Mouse (Mus musculus): ENCODE data around the gene Pam.
"Not testable (repeated sequence)": the region's sequence is repeated elsewhere in the genome, so short reads cannot be mapped to it uniquely, and the experiment has no call there.

The Pam gene

GRCm38 (mm10) chr1:97969765-97970164 is 125.7 kb downstream of the Pam start:
- no peak for DNase-seq (ENCODE audit: low read depth, low spot score)

DNA sequence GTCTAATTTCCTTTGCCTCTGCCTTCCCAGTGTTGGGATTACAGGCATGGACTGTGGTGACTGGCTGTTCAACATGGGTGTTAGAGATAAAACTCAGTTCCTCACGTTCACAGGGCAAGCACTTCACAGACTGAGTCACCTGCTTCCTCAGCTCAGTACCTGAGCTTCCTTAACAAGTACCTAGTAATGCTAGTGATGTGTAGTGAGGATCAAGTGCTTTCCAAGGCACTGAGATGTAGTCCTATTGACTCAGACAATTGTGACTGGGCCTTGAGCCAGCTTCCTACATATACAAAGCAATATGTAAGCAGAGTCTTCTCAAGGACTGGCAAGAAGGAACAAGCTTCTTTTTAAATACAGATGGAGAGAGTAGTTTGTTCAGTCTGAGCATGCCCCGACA is 131.7 kb downstream of the Pam start:
- DNase-seq (ENCODE audit: low read depth, low spot score): no peak

DNA sequence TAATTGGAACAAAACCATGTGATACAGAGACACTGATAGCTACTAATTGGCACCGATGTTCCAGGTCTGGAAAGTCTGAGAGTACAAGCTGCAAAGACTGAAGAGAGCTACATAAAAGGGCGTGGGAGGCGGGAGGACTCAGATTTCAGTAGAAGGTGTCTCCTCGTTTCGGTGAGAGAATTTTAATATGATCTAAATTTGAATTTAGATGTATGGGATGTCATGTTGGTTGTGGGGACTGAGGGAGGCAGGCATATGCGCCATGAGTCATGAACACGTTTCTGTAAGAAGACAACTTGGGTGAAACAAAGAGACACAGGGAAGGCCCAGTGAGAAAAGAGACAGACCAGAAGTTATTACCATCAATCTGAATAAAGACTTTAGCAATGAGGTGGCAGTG is 133.3 kb downstream of the Pam start:
- DNase-seq (ENCODE audit: low read depth, low spot score): no peak

- DNase-seq (ENCODE audit: low read depth, low spot score): no peak
Observed at GRCm38 (mm10) chr1:97960681-97961080, 134.8 kb downstream of the Pam start.

DNA sequence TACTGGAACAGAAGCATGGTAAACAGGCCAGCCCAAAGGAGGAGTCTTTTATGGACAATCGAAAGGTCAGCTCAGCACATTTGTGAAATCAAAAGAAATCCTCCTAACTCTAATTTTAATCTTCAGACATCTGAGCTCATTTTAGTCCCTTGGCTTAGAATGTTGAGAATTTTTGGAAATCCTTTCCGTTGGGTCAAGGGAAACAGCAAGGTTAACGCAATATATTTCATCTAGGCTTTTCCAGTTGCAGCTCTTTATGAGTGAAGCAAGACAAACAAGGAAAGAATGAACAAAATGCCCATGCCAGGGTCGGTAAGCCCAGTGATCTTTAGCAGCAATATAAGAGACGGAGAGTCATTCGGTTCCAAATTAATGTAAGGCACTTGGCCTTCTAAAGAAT is 135.3 kb downstream of the Pam start:
- no peak for DNase-seq (ENCODE audit: low read depth, low spot score)

GRCm38 (mm10) chr1:97958759-97959158 is 136.7 kb downstream of the Pam start:
- DNase-seq (ENCODE audit: low read depth, low spot score): no peak

DNA sequence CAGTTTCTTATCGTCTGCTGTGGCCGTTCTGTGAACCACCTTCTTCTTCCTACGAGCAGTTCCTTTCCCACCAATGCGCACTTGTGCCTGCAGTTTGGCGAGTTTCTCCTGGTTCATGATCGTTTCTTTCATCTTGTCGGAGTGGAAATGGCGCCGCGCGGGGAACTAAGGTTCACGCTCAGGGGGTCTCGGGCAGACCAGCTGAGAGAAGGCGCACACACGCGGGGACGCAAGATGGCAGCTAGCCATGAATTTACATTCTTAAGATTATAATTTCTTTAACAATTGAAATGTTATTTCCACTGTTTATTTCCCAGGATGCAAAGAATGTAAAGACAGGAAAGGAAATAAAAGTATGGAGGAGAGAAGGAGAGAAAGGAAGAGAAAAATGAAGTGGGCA is 146.2 kb downstream of the Pam start:
- DNase-seq (ENCODE audit: low read depth, low spot score): not testable (repeated sequence)

DNA sequence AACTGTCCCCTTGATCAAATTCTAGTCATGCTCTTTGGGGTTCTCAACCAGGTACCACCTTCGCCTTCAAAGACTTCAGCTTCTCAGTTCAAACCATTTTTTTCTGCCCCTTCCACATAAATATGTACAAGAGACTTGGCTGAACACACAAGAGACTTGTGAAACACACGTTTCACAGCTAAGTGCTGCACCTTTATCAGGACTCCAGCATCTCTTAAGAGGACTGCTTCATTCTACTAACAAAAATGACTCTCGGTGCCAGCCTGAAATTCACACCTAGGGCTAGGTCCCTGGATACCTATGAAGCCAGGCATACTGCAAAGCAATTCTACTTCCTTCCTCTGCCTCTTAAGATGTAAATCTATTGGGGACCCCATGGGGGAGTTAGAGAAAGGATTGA is 148.3 kb downstream of the Pam start:
- no peak for DNase-seq (ENCODE audit: low read depth, low spot score)

DNA sequence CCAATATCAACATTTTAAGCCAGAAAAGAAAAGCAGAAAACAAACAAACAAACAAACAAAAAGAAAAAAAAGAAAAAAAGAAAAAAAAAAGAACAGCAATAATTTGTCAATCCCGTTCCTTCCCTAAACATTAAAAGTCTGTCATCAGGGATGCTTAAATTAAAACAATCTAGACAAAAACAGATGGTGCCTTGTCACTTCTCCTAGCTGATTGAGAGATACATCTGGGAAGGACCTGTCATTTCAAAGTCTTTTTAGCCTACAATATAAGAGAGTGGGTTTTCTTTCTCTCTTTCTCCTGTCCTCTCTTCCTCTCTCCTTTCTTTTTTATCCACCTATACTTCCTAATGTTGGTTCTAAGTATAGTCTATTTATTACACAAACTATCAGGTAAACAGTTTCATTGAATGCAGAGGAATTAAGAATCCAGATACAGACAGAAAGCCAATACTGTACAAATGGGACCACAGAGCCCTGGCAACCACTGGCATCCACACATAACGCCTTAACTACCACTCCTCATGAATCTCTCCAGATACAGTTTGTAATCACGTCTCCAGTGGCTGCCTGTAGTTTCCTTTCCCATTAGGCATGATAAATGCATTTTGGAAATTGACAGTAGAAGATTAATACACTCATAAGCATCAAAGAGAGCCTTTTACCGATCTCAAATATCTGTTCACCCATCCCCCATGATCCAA is 151.4 kb downstream of the Pam start:
- no peak for DNase-seq (ENCODE audit: low read depth, low spot score)

- DNase-seq (ENCODE audit: low read depth, low spot score): no peak
Observed at GRCm38 (mm10) chr1:97943402-97943801, 152.0 kb downstream of the Pam start.

DNA sequence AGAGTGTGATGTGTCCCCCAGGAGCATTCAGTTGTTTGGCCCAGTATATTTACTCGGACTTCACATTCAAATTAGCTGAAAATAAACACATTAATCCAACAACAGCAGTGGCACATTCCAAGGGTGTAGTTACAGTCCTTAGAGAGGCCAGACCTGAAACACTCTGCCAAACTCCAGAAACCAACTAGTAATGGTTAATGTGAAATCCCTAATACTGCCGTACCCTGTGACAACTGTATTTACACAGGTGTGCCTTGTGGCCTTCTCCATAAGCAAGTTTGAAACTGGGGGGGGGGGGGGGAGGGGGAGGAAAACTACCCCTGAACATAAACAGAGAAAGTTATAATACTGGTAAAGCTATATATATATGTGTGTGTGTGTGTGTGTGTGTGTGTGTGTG is 152.5 kb downstream of the Pam start:
- DNase-seq (ENCODE audit: low read depth, low spot score): no peak

DNA sequence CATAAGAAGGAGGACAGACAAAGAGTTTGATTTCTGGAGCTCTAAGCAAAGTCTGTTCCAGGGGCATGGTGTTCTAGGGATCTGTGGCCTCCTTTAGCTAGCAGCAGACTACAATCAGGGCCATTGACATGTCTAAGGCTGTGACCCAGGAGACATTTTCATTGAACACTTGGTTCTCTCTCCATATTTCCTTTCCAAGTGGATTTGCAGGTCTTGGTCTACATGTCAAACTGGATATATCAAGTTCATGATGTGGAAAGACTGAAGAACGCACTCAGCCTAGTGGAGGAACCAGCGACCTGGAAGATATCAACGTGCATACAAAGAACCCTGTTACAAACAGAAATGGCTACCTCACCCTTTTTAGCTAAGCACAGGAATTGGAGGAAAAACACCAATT is 156.9 kb downstream of the Pam start:
- DNase-seq (ENCODE audit: low read depth, low spot score): no peak

DNA sequence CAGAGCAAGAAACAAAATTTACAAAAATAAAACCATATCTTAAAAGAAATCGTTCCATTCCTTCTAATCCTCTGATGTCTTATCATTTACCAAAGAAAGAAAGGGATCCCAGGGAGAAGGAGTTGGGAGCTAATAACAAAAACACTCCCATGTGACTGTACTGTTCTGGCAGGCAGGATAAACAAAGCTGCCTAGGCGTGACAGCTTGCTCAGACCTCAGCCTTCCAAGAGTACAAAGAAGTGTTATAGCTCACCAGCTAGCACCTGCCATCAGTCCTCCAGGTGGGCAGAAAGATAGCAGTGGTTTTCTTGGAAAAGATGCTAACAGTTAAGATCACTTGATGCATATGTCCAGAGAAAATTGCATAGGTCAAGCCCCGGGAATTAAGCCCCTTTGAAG is 157.4 kb downstream of the Pam start:
- DNase-seq (ENCODE audit: low read depth, low spot score): no peak

DNA sequence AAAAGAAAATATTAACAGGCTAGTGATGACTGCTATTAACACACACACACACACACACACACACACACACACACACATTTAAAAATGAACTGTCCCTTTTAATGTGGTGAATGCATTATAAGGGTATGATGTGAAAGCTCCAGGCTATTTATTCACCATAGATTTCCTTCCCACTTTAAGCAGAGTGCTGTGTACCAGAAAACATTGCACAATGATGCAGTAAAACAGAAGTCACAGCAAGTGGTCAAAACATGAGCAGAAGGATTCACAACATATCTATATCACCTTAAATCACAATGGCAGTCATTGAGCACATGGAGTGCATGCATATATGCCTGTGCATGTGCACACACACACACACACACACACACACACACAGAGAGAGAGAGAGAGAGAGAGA is 160.5 kb downstream of the Pam start:
- no peak for DNase-seq (ENCODE audit: low read depth, low spot score)

GRCm38 (mm10) chr1:97931220-97931619 is 164.2 kb downstream of the Pam start:
- DNase-seq (ENCODE audit: low read depth, low spot score): no peak

DNA sequence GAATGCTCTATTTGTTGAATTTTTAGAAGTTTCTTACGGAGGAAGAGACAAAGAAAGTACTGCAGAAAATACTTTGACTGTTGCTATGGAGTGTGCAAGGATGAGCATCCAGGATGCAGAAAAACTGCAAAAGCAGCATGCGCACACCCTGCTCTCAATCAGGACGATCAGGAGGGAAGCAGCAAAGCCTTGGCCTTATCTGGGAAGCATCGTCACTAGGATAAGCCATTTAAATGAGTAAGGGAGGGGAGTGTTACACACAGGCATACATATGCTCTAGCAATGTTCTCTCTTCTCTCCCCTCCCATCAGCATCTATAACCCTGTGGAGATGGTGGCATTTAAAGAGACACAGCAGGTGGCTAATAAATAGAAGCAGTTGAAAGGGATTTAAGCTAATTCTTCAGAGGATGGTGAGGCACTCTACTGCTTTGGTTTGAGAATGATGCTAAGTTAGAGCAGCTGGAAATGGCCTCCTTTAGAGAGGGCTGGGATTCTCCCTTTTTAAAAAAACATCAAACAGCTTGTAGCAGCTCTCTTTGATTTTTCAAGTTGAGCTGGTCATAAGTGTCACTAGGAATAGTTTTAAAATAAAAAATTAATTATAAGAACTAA is 165.9 kb downstream of the Pam start:
- DNase-seq (ENCODE audit: low read depth, low spot score): no peak

DNA sequence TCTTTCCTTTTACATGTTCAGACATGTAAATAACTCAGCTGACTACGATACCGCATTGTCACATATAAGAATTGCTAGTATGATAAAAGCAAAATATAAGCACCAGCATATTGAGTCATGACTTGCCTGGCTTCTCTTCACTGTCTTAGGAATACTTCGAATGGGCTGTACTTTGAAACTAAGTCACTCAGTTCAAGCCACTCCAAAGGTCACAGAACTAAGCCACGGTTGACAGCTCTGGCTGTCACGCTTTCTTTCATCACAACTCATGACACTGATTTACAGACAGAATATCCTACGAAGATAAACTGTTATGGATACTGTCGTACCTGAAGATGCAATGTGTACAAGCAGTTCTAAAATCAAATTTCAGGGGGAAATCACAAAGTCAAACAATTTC is 168.7 kb downstream of the Pam start:
- no peak for DNase-seq (ENCODE audit: low read depth, low spot score)

DNA sequence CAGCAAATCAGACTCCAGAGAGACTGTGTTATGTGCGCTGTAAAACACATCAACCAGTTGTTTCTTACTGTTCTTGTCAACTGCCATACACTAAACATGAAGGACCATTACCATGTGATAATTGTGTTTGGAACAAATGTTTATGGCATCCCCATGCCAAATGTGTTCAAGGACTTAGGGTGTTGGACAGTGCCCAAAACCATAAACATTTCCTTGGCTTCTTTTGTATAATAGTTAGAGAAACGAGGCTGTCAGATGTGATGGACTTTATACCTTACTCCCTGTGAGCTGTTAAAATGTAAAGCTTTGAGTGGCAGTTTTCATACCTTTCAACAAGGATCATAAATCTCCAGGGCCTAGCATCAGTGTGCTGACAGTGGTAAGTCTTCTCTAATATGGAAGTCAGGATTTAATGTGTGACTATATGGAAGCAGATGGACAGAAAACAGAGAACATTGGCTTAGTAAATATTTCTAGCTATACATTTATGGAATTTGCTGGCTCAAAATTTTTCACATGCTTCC is 169.4 kb downstream of the Pam start:
- no peak for DNase-seq (ENCODE audit: low read depth, low spot score)

DNA sequence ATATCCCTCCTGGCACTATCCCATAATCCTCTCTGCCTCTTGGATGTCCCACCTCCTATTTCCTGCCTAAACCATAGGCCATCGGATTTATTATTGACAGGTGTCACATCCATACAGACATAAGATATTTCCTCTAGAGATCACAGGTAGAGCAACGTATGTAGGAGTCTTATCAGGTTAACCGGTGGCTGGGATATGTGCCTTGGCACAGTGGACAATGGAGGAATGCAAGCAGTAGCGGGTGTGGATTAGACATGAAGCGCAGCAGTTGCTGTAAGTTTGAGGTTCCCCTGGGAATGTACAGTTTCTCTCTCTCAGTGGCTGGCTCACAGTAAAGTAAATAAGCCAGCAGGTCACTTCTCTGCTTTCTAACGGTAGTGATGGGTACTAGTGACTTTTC is 173.1 kb downstream of the Pam start:
- DNase-seq (ENCODE audit: low read depth, low spot score): no peak

DNA sequence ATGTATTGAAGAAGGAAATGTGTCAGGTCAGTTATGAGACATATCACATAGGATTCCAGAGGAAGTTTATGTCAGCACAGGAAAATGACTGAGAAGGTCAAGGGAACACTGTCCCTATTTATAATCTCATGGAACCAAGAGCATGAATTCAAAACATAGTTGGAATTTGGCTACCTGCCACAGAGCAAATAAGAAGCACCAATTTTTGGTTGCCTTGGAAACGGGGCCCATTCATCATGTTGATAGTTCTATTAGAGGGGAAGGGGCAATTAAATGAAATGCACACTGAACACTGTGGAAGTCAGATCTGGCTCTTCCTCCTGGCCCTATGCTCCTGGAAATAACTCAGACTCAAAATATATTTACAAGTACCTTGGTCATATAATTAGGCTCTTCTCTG is 173.6 kb downstream of the Pam start:
- no peak for DNase-seq (ENCODE audit: low read depth, low spot score)

GRCm38 (mm10) chr1:97918495-97918894 is 177.0 kb downstream of the Pam start:
- DNase-seq (ENCODE audit: low read depth, low spot score): no peak

DNA sequence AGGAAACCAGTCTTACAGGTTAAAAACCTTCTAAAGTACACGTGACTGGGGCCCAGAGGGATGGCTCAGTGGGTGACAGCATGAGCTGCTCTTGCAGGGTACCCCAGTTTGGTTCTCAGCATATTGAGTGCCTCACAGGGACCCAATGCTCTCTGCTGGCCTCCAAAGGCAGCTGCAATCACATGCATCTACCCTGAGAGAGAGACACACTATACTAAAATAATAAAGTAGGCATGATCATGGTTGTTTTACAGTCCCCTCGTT is 178.5 kb downstream of the Pam start:
- DNase-seq (ENCODE audit: low read depth, low spot score): no peak

DNA sequence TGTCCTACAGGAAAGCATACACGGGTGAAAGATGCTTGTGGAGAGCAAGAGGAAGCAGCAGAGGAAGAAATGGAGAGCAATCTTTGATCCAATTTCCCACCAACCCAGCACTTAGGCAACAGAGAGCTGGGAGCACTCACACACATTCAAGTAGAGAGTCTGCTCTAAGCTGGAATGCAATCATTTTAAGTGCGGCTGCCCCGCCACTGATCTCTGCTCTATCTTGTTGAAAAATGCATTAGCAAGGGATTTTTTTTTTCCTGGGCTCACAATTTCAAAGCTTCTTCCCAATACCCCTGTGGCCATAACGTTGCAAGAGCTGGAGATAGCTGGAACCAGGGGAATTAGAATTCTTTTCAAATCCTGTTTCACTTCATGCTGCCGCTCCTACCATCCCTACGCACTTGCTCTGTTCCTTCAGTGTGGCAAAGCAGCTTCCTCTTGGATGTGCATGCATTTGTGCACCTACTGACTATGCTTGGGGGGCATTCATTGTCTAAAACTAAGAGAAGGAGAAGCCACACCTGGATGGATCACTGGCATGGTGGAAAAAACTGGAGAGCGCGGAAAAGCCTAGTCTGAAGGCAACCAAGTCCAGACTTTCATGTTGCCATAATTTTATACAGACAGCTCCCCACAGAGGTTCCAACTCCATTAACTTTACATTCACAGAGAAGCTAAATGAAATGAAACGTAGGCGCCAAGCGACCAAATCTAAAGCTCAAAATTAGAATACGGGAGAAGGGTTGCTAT is 179.1 kb downstream of the Pam start:
- DNase-seq (ENCODE audit: low read depth, low spot score): no peak
